Mouse (Mus musculus) embryonic facial prominence, embryonic 10.5 days (tissue): Measurements from ENCODE around the gene Atp8a2. TPM values are rescaled to one million over a fixed set of nuclear protein-coding genes. Genes with fewer than 3 reads are reported as not detected.
"Not testable (repeated sequence)": the region's sequence is repeated elsewhere in the genome, so short reads cannot be mapped to it uniquely, and the experiment has no call there.

ENCODE experiments used
- DNase-seq: peaks from one replicate; pipeline ENCODE4 v3.0.0-alpha.2; 2017; ENCODE audit warnings: low spot score
- H3K27ac ChIP-seq: fragments of 300-500 bp; sonication (generic); replicated peaks from 2 replicates; pipeline ENCODE4 v1.5.1; 2016; ENCODE audit warnings: mild to moderate bottlenecking
- H3K27me3 ChIP-seq: fragments of 300-500 bp; sonication (generic); replicated peaks from 2 replicates; pipeline ENCODE4 v1.6.1; 2016; ENCODE audit warnings: low read depth, mild to moderate bottlenecking; ENCODE audit not compliant: poor library complexity, severe bottlenecking
- H3K36me3 ChIP-seq: fragments of 300-500 bp; sonication (generic); replicated peaks from 2 replicates; pipeline ENCODE4 v1.6.1; 2016; ENCODE audit warnings: mild to moderate bottlenecking, moderate library complexity
- H3K4me1 ChIP-seq: fragments of 300-500 bp; sonication (generic); 2 replicates; pipeline ENCODE4 v1.6.1; 2016
- H3K4me3 ChIP-seq: fragments of 300-500 bp; sonication (generic); 2 replicates; pipeline ENCODE4 v1.5.1; 2016; ENCODE audit warnings: mild to moderate bottlenecking, moderate library complexity
- H3K9me3 ChIP-seq: fragments of 300-500 bp; sonication (generic); 2 replicates; pipeline ENCODE4 v1.6.1; 2016; ENCODE audit warnings: mild to moderate bottlenecking
- WGBS: fragments of 180-500 bp; shearing (Covaris S2); methylation state at CpG from one replicate; pipeline ENCODE4 v1.1.7; 2016; 5-methylcytosine and 5-hydroxymethylcytosine counted together
- polyA plus RNA-seq: library from polyadenylated mRNA; unstranded; fragments of >200 nt; fragmentation: Nextera tagmentation; extraction: Ambion mirVana; gene quantifications from 2 replicates; pipeline ENCODE4 v1.2.1, GENCODE M21; 2016

The Atp8a2 gene
- polyA plus RNA-seq, 1 experiment from 2014 or later: 2.8 TPM

DNA sequence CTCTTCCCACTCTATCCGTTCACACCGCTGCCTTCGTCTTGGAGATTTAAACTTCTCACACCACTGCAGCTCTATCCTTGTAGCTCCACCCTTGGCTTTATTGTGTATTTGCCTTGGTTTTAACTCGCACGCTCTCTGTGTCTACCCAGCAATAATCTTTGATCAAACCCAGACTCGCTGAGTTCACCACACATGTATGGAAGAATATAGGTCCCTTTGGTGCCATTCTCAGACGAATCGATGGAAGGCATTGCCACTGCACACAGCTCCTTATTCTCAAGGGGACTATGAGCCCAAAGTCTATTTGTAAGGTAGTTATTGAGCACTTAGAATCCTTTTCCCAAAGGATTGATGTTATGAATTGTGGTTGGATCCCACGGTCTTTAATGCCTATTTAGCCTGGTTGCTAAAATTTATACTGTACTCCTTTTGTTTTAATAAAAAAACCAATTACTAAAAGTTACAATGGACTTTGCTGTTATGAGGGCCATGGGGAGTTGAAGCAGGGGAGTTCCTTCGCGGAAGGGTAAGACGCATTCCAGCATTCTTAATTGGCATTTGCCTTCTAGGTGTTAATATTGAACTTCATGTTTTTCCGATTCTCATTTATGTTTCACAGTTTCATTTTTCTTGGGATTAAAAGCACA lies 265.4 kb downstream of the Atp8a2 start:
- Histone ChIP-seq H3K36me3 (no peaks in the 10 kb centered on the region), H3K9me3 (no peaks in the 10 kb centered on the region), H3K27me3 (no peaks in the 10 kb centered on the region), H3K4me3 (no peak overlapping the region), H3K4me1 (peaks cover 25% of the 10 kb centered on the region), H3K27ac (no peak overlapping the region)
- 92% methylated on average over 13 of the region's 13 CpGs for WGBS
- no peak for DNase-seq

DNA sequence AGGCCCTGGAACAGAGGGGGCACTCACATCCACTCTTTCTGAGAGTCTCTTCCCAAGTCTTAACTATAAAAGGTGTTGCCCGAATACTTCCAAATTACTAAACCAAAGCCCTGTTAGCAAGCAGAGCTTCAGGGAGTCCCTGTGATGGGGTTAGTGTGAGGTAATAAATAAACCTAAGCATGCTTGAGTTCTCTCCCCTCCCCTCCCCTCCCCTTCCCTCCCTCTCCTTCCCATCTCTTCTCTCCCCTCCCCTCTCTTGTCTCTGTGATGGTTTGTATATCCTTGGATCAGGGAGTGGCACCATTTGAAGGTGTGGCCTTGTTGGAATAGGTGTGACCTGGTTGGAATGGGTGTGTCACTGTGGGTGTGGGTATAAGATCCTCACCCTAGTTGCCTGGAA lies 267.8 kb downstream of the Atp8a2 start:
- H3K4me1 ChIP-seq: peaks cover 25% of the 10 kb centered on the region
- H3K9me3 ChIP-seq, DNase-seq, H3K27ac ChIP-seq, H3K4me3 ChIP-seq, H3K36me3 ChIP-seq, H3K27me3 ChIP-seq: not testable (repeated sequence)
- 95% methylated on average over 1 of the region's 1 CpGs for WGBS

DNA sequence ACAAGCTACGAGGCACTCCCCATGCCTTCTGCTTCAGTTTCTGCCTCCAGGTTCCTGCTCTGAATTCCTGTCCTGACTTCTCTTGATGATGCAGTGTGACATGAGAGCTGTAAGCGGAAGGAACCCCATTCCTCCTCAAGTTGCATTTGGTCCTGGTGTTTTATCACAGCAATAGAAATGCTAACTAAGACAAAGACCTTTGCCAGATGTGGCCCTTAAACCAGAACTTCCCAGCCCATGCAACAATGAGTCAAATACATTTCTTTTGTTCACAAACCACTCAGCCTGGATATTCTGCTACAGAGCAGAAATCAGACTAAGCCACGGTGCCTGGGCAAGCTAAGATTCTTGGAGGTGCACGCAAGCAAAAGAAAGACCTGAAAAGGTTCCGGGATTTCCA lies 268.2 kb downstream of the Atp8a2 start:
- no peak for DNase-seq

DNA sequence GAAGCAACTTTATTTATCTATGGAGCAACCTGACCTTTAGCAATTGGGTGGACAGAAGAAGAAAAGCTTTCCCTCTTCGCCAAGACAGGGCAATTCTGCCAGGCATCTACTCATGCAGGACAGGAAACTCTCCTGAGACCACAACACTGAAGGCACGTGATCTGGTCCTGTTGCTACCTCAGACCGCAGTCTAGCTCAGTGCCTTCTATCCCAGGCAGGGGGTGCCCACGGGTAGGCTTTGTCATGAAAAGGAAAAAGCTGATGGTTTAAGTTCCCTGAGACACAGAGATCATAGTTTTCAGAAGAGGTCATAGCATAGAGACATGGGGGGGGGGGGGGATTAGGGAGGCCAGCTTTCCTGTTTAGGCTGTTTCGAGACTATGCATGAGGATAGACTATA lies 269.2 kb downstream of the Atp8a2 start:
- H3K4me1 ChIP-seq: peaks cover 24% of the 10 kb centered on the region
- peak; percentile 9 for DNase-seq
- no peaks in the 10 kb centered on the region for H3K9me3 ChIP-seq
- no peak overlapping the region for H3K4me3 ChIP-seq
- H3K36me3 ChIP-seq: no peaks in the 10 kb centered on the region
- H3K27me3 ChIP-seq: no peaks in the 10 kb centered on the region
- WGBS: 66% methylated on average over 5 of the region's 5 CpGs
- 0 out of 2 replicates have a peak overlapping the region, but pooled peaks have one; percentile 1 for H3K27ac ChIP-seq

More for the DNA sequence above, 268.2 kb downstream of the Atp8a2 start:
- H3K4me1 ChIP-seq: peaks cover 25% of the 10 kb centered on the region
- no peaks in the 10 kb centered on the region for H3K36me3 ChIP-seq
- no peak overlapping the region; the same call in 1 of the 2 replicates for H3K27ac ChIP-seq
- no peak overlapping the region for H3K4me3 ChIP-seq
- H3K9me3 ChIP-seq: no peaks in the 10 kb centered on the region
- H3K27me3 ChIP-seq: no peaks in the 10 kb centered on the region
- 78% methylated on average over 5 of the region's 5 CpGs for WGBS

DNA sequence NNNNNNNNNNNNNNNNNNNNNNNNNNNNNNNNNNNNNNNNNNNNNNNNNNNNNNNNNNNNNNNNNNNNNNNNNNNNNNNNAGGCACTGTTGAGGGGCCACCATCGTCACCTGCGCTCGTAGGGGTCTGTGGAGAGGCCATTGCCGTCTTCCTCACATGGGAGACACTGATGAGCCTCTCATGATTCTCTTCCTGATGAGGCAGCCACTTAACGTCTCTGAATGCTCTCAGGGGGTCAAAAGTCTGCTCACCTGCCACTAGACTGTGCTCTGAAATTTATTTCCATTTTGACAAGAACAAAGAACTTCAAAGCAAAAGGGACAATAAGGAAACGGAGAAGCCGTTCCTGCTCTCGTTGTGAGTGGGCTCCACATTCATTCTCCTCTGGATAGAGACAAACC lies 277.1 kb downstream of the Atp8a2 start:
- peaks cover 6% of the 10 kb centered on the region for H3K4me1 ChIP-seq
- no peak overlapping the region for H3K27ac ChIP-seq
- no peak overlapping the region for H3K4me3 ChIP-seq
- no peaks in the 10 kb centered on the region for H3K27me3 ChIP-seq
- DNase-seq: no peak
- no peaks in the 10 kb centered on the region for H3K36me3 ChIP-seq
- H3K9me3 ChIP-seq: no peaks in the 10 kb centered on the region
- 82% methylated on average over 8 of the region's 8 CpGs for WGBS

DNA sequence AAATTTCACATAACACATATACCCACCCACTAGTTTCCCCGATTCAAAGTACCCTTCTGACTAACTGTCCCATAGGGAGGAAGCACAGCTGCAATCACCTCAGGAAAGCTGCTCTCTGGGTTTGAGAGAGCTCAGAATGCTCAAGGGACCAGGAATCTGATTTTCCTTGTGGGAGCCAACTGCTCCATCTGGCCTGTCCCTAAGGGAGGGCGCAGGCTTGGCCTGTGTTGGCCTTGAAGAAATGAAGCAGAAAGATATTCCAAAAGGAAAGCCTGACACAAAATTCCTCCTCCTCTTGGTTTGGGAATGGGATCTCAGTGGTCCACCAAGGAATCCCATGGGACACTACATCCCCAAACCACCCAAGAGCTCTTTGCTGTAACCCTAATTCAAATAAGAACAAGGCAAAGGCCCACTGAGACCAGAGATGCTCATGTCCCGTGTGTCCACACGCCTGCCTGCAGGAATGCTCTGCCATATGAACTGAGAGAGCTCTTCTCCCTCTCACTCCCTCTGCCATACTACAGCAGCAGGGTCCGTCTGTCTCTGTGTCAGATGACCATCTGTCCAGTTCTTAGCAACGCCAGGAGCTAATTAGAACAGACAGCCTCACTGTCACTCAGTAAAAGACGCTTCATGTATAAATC lies 293.4 kb downstream of the Atp8a2 start:
- Histone ChIP-seq H3K27me3 (no peaks in the 10 kb centered on the region), H3K9me3 (no peaks in the 10 kb centered on the region)
- WGBS: 88% methylated on average over 7 of the region's 7 CpGs

DNA sequence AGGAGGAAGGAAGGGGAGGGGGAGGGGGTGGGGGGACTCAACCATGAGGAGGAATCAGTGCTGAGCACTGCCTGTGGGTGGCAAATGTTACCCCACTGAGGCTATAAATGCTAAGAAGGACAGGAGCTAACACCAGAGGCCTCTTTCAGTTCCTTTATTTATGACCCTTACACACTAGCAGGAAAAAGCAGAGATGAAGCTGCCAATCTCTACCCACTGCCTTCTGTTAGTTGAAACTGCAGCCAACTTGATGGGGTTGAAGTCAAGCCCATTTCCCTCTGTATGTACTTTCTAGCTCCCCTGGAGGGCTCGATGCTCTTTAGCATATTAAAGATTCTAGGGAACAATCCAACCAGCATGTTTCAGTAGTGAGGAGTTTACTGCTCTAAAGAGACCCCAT lies 303.0 kb downstream of the Atp8a2 start:
- no peak overlapping the region for H3K4me3 ChIP-seq
- no peak for DNase-seq
- WGBS: 82% methylated on average over 1 of the region's 1 CpGs
- H3K4me1 ChIP-seq: peaks cover 15% of the 10 kb centered on the region
- H3K36me3 ChIP-seq: no peaks in the 10 kb centered on the region
- H3K27ac ChIP-seq: no peak overlapping the region
- H3K27me3 ChIP-seq: no peaks in the 10 kb centered on the region
- H3K9me3 ChIP-seq: no peaks in the 10 kb centered on the region

More for the DNA sequence above, 293.4 kb downstream of the Atp8a2 start:
- no peak overlapping the region for H3K4me3 ChIP-seq
- H3K4me1 ChIP-seq: no peaks in the 10 kb centered on the region
- no peak overlapping the region for H3K27ac ChIP-seq
- no peaks in the 10 kb centered on the region for H3K36me3 ChIP-seq
- no peak for DNase-seq

DNA sequence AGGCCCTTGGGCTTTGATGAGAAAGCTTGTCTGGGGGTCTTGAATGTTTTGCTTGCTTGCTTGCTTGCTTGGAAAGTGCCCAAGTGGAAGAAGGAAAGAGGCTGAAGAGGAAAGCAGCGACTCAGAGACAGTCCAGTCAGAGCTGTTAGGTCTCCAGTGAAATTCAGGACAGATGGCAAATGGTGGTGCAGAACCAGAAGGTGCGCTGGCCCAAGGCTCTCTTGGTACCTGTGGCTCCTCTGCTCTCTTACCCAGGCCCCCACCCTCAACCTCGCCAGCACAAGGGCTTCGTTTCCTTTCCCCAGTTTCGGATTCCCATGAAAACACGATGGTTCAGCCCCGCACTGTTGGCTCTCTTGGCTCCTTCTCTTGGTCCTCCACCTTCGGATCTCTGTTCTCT lies 304.9 kb downstream of the Atp8a2 start:
- Histone ChIP-seq H3K27ac (no peak overlapping the region), H3K4me3 (no peak overlapping the region), H3K27me3 (no peaks in the 10 kb centered on the region), H3K4me1 (peaks cover 26% of the 10 kb centered on the region), H3K36me3 (no peaks in the 10 kb centered on the region), H3K9me3 (no peaks in the 10 kb centered on the region)
- no peak for DNase-seq
- 84% methylated on average over 8 of the region's 8 CpGs for WGBS

DNA sequence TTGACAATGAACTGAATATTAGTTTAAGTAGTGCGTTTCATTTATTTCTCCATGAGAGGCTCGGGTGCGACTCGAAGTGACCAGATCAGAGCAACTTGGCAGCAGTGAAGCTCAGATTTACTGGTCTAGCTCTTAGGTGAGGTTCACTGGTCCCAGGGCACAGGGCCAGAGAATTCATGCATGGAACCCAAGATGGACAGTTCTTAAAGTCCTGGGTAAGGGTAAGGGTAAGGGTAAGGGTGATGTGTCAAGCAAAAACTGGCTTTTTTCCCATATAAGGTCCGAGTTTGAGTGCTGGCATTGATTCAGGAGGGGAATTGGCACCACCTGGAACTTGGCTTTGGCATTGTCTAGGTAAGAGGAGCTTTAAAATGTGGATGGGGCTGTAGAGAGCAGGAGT lies 305.5 kb downstream of the Atp8a2 start:
- DNase-seq: no peak
- WGBS: 89% methylated on average over 5 of the region's 5 CpGs
- Histone ChIP-seq H3K27me3 (no peaks in the 10 kb centered on the region), H3K36me3 (no peaks in the 10 kb centered on the region), H3K4me3 (no peak overlapping the region), H3K27ac (no peak overlapping the region), H3K9me3 (no peaks in the 10 kb centered on the region), H3K4me1 (peaks cover 27% of the 10 kb centered on the region)

DNA sequence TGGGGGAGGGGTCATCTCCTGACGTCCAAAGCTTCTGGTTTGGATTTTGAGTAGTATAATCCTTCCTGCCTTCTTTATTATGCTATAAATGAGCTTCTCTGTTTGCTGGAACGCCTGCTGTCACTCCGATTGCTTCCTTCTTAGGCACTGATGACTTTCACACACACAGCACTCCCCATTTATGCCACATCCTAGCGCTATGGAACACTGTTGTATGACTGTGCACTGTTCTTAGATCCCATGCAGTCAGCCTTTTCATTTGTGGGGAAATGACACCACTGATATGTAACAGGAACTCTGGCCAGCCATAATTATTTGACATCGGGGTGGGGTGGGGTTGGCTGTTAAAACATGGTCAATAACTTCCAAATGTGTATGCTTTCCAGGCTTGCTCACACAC lies 306.2 kb downstream of the Atp8a2 start:
- Histone ChIP-seq H3K36me3 (no peaks in the 10 kb centered on the region), H3K27ac (no peak overlapping the region), H3K4me1 (peaks cover 27% of the 10 kb centered on the region), H3K4me3 (no peak overlapping the region), H3K27me3 (no peaks in the 10 kb centered on the region), H3K9me3 (no peaks in the 10 kb centered on the region)
- WGBS: 72% methylated on average over 5 of the region's 5 CpGs
- no peak for DNase-seq

DNA sequence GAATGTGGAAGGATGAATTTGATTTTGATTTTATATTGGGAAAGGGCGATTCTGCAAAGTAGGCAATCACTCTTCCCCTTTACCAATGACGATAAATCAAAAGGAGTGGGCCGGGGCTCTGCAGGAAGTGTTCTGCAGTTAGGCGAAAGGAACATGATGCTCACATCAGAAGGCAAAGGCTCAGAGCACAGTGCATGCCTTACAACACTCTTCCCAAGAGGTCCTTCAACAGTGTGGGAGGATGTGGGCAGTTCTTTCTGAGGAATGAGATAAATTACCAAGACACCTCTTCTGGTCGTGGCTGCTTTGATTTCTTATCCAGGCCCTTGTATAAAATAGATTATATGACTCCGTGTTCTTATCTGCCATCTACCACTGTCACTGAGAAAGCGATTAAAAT lies 306.9 kb downstream of the Atp8a2 start:
- no peak overlapping the region for H3K4me3 ChIP-seq
- H3K4me1 ChIP-seq: peaks cover 27% of the 10 kb centered on the region
- H3K27me3 ChIP-seq: no peaks in the 10 kb centered on the region
- H3K36me3 ChIP-seq: no peaks in the 10 kb centered on the region
- no peaks in the 10 kb centered on the region for H3K9me3 ChIP-seq
- no peak for DNase-seq
- WGBS: 82% methylated on average over 7 of the region's 7 CpGs
- H3K27ac ChIP-seq: no peak overlapping the region

DNA sequence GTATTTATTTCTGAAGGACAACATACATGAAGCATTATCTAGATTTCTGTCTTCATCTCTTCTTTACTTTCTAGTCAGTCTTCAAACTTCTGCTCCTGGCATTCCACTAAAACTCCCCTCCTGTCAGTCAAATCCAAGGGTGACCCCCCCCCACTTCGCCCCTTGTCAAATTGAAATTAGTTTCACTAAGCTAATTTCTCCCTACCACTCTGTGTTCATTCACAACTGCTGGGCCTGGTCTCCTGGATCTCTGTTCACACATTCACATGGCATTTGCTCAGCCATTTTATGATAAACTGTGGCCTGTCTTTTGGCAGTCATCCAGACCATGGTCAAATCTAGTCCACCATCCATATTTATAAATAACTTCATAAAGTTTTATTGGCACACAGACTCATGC lies 308.5 kb downstream of the Atp8a2 start:
- no peaks in the 10 kb centered on the region for H3K9me3 ChIP-seq
- no peak for DNase-seq
- H3K27ac ChIP-seq: no peak overlapping the region
- no peak overlapping the region for H3K4me3 ChIP-seq
- H3K36me3 ChIP-seq: no peaks in the 10 kb centered on the region
- peaks cover 27% of the 10 kb centered on the region for H3K4me1 ChIP-seq
- 87% methylated on average over 1 of the region's 1 CpGs for WGBS
- no peaks in the 10 kb centered on the region for H3K27me3 ChIP-seq

DNA sequence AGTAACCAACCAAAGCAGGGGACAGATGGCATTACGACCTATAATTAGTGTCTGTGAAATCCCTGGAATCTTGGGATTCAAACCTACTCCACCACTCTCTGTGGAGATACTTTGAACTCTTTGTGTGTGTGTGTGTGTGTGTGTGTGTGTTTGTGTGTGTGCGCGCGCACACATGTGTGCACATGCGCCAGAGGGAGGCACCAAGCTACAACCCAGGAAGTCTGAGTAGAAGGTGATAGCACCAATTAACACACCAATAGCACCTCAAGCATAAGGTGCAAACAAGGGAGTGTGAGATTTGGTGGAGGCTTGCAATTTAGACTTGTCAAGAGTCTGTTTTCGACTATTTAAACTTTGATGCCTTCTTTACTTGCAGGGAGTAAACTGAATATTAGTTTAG lies 308.9 kb downstream of the Atp8a2 start:
- H3K27ac ChIP-seq: no peak overlapping the region
- WGBS: 89% methylated on average over 6 of the region's 6 CpGs
- DNase-seq: no peak

More for the DNA sequence above, 308.9 kb downstream of the Atp8a2 start:
- no peak overlapping the region for H3K4me3 ChIP-seq
- no peaks in the 10 kb centered on the region for H3K36me3 ChIP-seq
- H3K9me3 ChIP-seq: no peaks in the 10 kb centered on the region
- H3K27me3 ChIP-seq: no peaks in the 10 kb centered on the region
- H3K4me1 ChIP-seq: peaks cover 27% of the 10 kb centered on the region
